Comparison of ENCODE assay signal across 8 mouse cellular contexts in the genomic region with DNA sequence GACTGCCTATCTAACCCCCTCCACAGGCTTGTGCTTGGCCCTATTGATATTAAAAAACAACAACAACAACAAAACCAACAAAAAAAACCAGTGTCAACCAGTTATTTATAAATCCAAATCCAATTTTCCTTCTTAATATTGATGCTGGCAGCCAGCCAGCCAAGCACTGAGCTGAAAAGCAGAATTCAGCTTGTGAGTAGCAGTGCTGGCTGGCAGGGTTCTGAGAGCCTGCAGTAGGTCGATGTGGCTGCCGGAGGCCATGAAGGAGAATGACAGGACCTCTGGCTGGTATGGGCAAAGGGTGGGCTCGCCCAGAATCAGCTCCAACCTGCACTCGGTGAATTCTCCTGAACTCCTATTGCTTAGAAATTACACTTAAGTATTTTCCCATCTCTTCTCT.
A peak's percentile ranks its signal among the peaks of the same experiment; 100 is the strongest.
DNase-seq lines count a peak whose midpoint lies in the region; ATAC-seq lines count a peak whose summit lies in the region.

No protein-coding gene starts in this region.

- DNase-seq in cerebellum, postnatal 4 days (ENCODE audit: low spot score in 2 of 2) = no peak
- peak; percentile 27 for DNase-seq in kidney, postnatal 14 days
- DNase-seq in kidney, adult 18-20 months = no peak
- DNase-seq in MN1 (ENCODE audit: low spot score) = peak; percentile 28
- peak; percentile 55 to 67 for DNase-seq in cerebellum, postnatal 25 days
- DNase-seq in adrenal gland, adult (ENCODE audit: inconsistent age in 2 of 2, low spot score in 1 of 2) = no peak
- no peak for DNase-seq in left cerebral cortex, adult 9 months (ENCODE audit: low spot score in 2 of 2)

- peak; percentile 57; the same call in 1 of the 2 replicates for ATAC-seq in cerebellum, adult (ENCODE audit: insufficient number of reproducible peaks, low FRiP score, low TSS enrichment)

Comparison
In these comparisons a context has a peak if more than half of its experiments do, and no peak if none do; other contexts are left out.
1. DNase-seq: peak in kidney, postnatal 14 days (single experiment), MN1 (single experiment) and cerebellum, postnatal 25 days (2 of 2); none in cerebellum, postnatal 4 days (0 of 2), kidney, adult 18-20 months (single experiment), adrenal gland, adult (0 of 2) and left cerebral cortex, adult 9 months (0 of 2).